Mouse (Mus musculus) brain, embryonic 14.5 days (tissue): Measurements from ENCODE around the gene Sort1.

ENCODE experiments used
- CTCF ChIP-seq: fragments of 200-500 bp; IDR thresholded peaks from 2 replicates; pipeline ENCODE4 v1.5.1; 2012; ENCODE audit warnings: inconsistent platforms, mild to moderate bottlenecking, moderate library complexity, borderline replicate concordance; ENCODE audit not compliant: insufficient read depth, insufficient read length; ENCODE audit errors: extremely low read depth
- POLR2A ChIP-seq: fragments of 200-500 bp; IDR thresholded peaks from 2 replicates; pipeline ENCODE4 v1.6.1; 2012; ENCODE audit warnings: mild to moderate bottlenecking, inconsistent platforms, borderline replicate concordance; ENCODE audit not compliant: poor library complexity, insufficient read depth, insufficient read length, severe bottlenecking; ENCODE audit errors: extremely low read depth

- TF ChIP-seq CTCF = no peak
- no peak for TF ChIP-seq POLR2A
Measured at GRCm38 (mm10) chr3:108287811-108288805, 4.2 kb downstream of the Sort1 start.
